Mouse (Mus musculus): Measurements from ENCODE around the gene Tanc1. TPM values are rescaled to one million over a fixed set of nuclear protein-coding genes. Genes with fewer than 3 reads are reported as not detected.
A peak's percentile ranks its signal among the peaks of the same experiment; 100 is the strongest.

Tanc1 gene
- polyA plus RNA-seq, 1 experiment from 2014 or later = 40.7 TPM

- no peak overlapping the region for H3K27ac ChIP-seq (replicated peaks)
- no peak overlapping the region for H3K9ac ChIP-seq
- H3K36me3 ChIP-seq = no peaks in the 10 kb centered on the region
- no peak overlapping the region for H3K4me3 ChIP-seq (replicated peaks)
- H3K4me2 ChIP-seq (replicated peaks) = no peak overlapping the region
- WGBS = 60% methylated on average over 8 of the region's 8 CpGs
- H3K9me3 ChIP-seq (replicated peaks) = no peaks in the 10 kb centered on the region
- H3K27me3 ChIP-seq = no peaks in the 10 kb centered on the region
- no peak for ATAC-seq (ENCODE audit: insufficient number of reproducible peaks, low FRiP score, low TSS enrichment, low read depth)
- peaks cover 33% of the 10 kb centered on the region for H3K4me1 ChIP-seq
These were observed 41.7 kb downstream of the Tanc1 start for GRCm38 (mm10) chr2:59653306-59654165.

- Histone ChIP-seq H3K9me3 (replicated peaks) (no peaks in the 10 kb centered on the region), H3K36me3 (no peaks in the 10 kb centered on the region), H3K27me3 (no peaks in the 10 kb centered on the region), H3K4me2 (replicated peaks) (no peak overlapping the region), H3K27ac (replicated peaks) (no peak overlapping the region), H3K9ac (no peak overlapping the region), H3K4me1 (peaks cover 39% of the 10 kb centered on the region), H3K4me3 (replicated peaks) (no peak overlapping the region)
- ATAC-seq (ENCODE audit: insufficient number of reproducible peaks, low FRiP score, low TSS enrichment, low read depth) = no peak
- WGBS = 21% methylated on average over 7 of the region's 7 CpGs
These were observed 43.6 kb downstream of the Tanc1 start for GRCm38 (mm10) chr2:59655471-59655870.

GRCm38 (mm10) chr2:59656680-59657079, 44.8 kb downstream of the Tanc1 start:
- WGBS = 31% methylated on average over 5 of the region's 5 CpGs
- Histone ChIP-seq H3K36me3 (no peaks in the 10 kb centered on the region), H3K4me2 (replicated peaks) (no peak overlapping the region), H3K9me3 (replicated peaks) (no peaks in the 10 kb centered on the region), H3K4me3 (replicated peaks) (no peak overlapping the region), H3K27ac (replicated peaks) (no peak overlapping the region), H3K9ac (no peak overlapping the region), H3K4me1 (peaks cover 51% of the 10 kb centered on the region), H3K27me3 (no peaks in the 10 kb centered on the region)
- no peak for ATAC-seq (ENCODE audit: insufficient number of reproducible peaks, low FRiP score, low TSS enrichment, low read depth)

DNA sequence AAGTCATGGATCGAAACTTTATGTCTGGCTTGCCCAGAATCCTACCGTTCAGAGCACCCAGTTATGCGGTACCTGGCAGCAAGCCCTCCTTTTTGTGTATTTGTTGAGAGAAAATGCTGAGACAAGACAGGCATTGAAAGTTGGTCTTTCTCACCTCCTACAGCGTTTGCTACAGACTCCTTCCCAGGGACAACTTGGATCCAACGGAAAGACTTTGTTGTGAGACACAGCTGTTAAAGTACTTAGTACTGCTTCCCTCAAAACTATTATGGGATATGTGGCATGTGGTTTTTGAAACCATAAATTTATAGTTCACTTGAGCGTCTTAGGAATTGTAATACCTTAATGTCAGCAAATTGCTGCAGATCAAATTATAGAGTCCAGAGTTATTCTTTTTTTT, 47.8 kb downstream of the Tanc1 start:
- WGBS = 64% methylated on average over 6 of the region's 6 CpGs
- peaks cover 45% of the 10 kb centered on the region for H3K4me1 ChIP-seq
- H3K27ac ChIP-seq (replicated peaks) = no peak overlapping the region
- H3K27me3 ChIP-seq = no peaks in the 10 kb centered on the region
- no peak overlapping the region for H3K9ac ChIP-seq
- H3K4me3 ChIP-seq (replicated peaks) = no peak overlapping the region
- no peak overlapping the region for H3K4me2 ChIP-seq (replicated peaks)
- ATAC-seq (ENCODE audit: insufficient number of reproducible peaks, low FRiP score, low TSS enrichment, low read depth) = no peak
- H3K9me3 ChIP-seq (replicated peaks) = no peaks in the 10 kb centered on the region
- H3K36me3 ChIP-seq = no peaks in the 10 kb centered on the region

GRCm38 (mm10) chr2:59660891-59661805, 49.3 kb downstream of the Tanc1 start:
- Histone ChIP-seq H3K4me3 (replicated peaks) (no peak overlapping the region), H3K27ac (replicated peaks) (no peak overlapping the region; the same call in 1 of the 2 replicates), H3K9me3 (replicated peaks) (no peaks in the 10 kb centered on the region), H3K36me3 (no peaks in the 10 kb centered on the region), H3K4me1 (peaks cover 31% of the 10 kb centered on the region), H3K27me3 (no peaks in the 10 kb centered on the region), H3K9ac (no peak overlapping the region), H3K4me2 (replicated peaks) (no peak overlapping the region)
- ATAC-seq (ENCODE audit: insufficient number of reproducible peaks, low FRiP score, low TSS enrichment, low read depth) = no peak
- 25% methylated on average over 16 of the region's 16 CpGs for WGBS

GRCm38 (mm10) chr2:59664803-59665567, 53.1 kb downstream of the Tanc1 start:
- Histone ChIP-seq H3K27ac (replicated peaks) (no peak overlapping the region), H3K4me2 (replicated peaks) (no peak overlapping the region), H3K36me3 (no peaks in the 10 kb centered on the region), H3K27me3 (no peaks in the 10 kb centered on the region), H3K9ac (no peak overlapping the region), H3K4me1 (peaks cover 20% of the 10 kb centered on the region), H3K9me3 (replicated peaks) (no peaks in the 10 kb centered on the region), H3K4me3 (replicated peaks) (no peak overlapping the region)
- ATAC-seq (ENCODE audit: insufficient number of reproducible peaks, low FRiP score, low TSS enrichment, low read depth) = no peak
- WGBS = 80% methylated on average over 16 of the region's 16 CpGs

DNA sequence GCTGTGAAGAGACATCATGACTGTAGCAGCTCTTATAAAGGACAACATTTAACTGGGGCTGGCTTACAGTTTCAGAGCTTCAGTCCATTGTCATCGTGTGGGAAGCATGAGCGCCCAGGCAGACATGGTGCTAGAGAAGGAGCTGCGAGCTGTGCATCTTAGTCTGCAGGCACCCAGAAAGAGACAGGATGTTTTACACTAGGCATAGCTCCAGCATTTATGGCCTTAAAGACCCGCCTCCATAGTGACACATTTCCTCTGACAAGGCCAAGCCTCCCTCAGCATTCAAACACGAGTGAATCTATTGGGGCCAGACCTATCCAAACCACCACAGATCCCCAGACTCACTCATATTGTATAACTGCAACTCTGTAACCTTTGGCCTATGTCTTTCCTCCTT, 54.7 kb downstream of the Tanc1 start:
- Histone ChIP-seq H3K4me2 (replicated peaks) (no peak overlapping the region), H3K27me3 (no peaks in the 10 kb centered on the region), H3K4me1 (peaks cover 22% of the 10 kb centered on the region), H3K4me3 (replicated peaks) (no peak overlapping the region), H3K36me3 (no peaks in the 10 kb centered on the region), H3K9ac (no peak overlapping the region), H3K9me3 (replicated peaks) (no peaks in the 10 kb centered on the region), H3K27ac (replicated peaks) (no peak overlapping the region)
- ATAC-seq (ENCODE audit: insufficient number of reproducible peaks, low FRiP score, low TSS enrichment, low read depth) = no peak
- WGBS = 85% methylated on average over 5 of the region's 5 CpGs

- Histone ChIP-seq H3K9me3 (replicated peaks) (no peaks in the 10 kb centered on the region), H3K27me3 (no peaks in the 10 kb centered on the region), H3K4me3 (replicated peaks) (no peak overlapping the region), H3K36me3 (no peaks in the 10 kb centered on the region), H3K27ac (replicated peaks) (0 out of 2 replicates have a peak overlapping the region, but pooled peaks have one; percentile 39), H3K4me1 (peaks cover 43% of the 10 kb centered on the region), H3K9ac (no peak overlapping the region), H3K4me2 (replicated peaks) (no peak overlapping the region)
- peak; percentile 56 for ATAC-seq (ENCODE audit: insufficient number of reproducible peaks, low FRiP score, low TSS enrichment, low read depth)
- 49% methylated on average over 15 of the region's 15 CpGs for WGBS
These were observed 58.5 kb downstream of the Tanc1 start for GRCm38 (mm10) chr2:59670087-59671060.

- Histone ChIP-seq H3K27me3 (no peaks in the 10 kb centered on the region), H3K9ac (no peak overlapping the region), H3K4me2 (replicated peaks) (no peak overlapping the region), H3K4me1 (peaks cover 55% of the 10 kb centered on the region), H3K27ac (replicated peaks) (no peak overlapping the region; the same call in 1 of the 2 replicates), H3K9me3 (replicated peaks) (no peaks in the 10 kb centered on the region), H3K36me3 (no peaks in the 10 kb centered on the region), H3K4me3 (replicated peaks) (no peak overlapping the region)
- 56% methylated on average over 8 of the region's 8 CpGs for WGBS
- ATAC-seq (ENCODE audit: insufficient number of reproducible peaks, low FRiP score, low TSS enrichment, low read depth) = no peak
These were observed 59.8 kb downstream of the Tanc1 start for GRCm38 (mm10) chr2:59671671-59672070.

GRCm38 (mm10) chr2:59672086-59672485, 60.2 kb downstream of the Tanc1 start:
- Histone ChIP-seq H3K27me3 (no peaks in the 10 kb centered on the region), H3K9ac (no peak overlapping the region), H3K4me3 (replicated peaks) (no peak overlapping the region), H3K4me2 (replicated peaks) (no peak overlapping the region), H3K36me3 (no peaks in the 10 kb centered on the region), H3K9me3 (replicated peaks) (no peaks in the 10 kb centered on the region), H3K4me1 (peaks cover 57% of the 10 kb centered on the region), H3K27ac (replicated peaks) (no peak overlapping the region; the same call in 1 of the 2 replicates)
- ATAC-seq (ENCODE audit: insufficient number of reproducible peaks, low FRiP score, low TSS enrichment, low read depth) = no peak
- WGBS = 38% methylated on average over 4 of the region's 4 CpGs

All from embryonic facial prominence, embryonic 15.5 days (tissue).